Mouse (Mus musculus): Measurements from ENCODE around the gene Gm20388.

Gene Gm20388

GRCm38 (mm10) chr8:121074108-121074847 lies 1163.6 kb downstream of the Gm20388 start:
- no peak for DNase-seq

- DNase-seq: no peak
Measured at GRCm38 (mm10) chr8:121074848-121075145, 1164.2 kb downstream of the Gm20388 start.

GRCm38 (mm10) chr8:121075936-121076335 lies 1165.3 kb downstream of the Gm20388 start:
- DNase-seq: no peak

- DNase-seq: no peak
Measured at GRCm38 (mm10) chr8:121076555-121076954, 1165.9 kb downstream of the Gm20388 start.

- DNase-seq: no peak
Measured at GRCm38 (mm10) chr8:121078721-121079120, 1168.1 kb downstream of the Gm20388 start.

DNA sequence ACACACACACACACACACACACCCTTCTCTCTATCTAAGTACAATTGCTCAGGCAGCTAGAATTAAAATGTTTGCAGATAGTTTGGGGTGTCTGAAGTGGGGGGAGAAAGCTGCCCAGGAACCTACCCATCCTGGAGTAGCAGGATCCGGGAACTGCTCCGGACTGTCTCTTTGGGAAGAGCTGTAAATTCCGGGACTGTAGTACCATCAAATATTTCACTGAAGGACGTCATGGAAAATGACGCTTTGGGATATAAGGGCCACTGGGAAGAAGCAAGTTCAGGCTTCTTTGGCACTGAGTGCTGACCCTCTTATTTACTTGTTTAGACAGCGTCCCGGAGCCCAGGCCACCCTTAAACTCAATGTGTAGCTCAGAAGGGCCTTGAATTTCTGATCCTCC lies 1168.6 kb downstream of the Gm20388 start:
- DNase-seq: no peak

DNA sequence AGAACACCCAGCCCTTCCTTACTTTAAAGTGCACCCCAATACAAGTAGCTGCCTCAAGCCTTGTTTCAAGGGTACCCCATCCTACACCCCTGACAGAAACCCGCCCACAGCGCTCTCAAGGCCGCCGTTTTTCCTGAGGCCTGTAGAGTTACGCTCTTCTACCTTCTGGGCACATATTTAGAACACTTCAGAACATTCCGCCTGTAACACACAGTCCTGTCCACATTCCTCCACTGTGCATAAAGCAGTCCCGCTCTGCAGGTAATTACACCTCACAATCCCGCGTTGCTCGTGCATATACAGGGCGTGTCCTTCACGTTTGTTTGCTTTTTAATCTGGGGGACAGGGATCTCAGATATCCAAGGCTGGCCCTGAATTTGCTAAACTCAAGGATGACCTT lies 1169.3 kb downstream of the Gm20388 start:
- no peak for DNase-seq

GRCm38 (mm10) chr8:121080361-121081090 lies 1169.9 kb downstream of the Gm20388 start:
- no peak for DNase-seq

DNA sequence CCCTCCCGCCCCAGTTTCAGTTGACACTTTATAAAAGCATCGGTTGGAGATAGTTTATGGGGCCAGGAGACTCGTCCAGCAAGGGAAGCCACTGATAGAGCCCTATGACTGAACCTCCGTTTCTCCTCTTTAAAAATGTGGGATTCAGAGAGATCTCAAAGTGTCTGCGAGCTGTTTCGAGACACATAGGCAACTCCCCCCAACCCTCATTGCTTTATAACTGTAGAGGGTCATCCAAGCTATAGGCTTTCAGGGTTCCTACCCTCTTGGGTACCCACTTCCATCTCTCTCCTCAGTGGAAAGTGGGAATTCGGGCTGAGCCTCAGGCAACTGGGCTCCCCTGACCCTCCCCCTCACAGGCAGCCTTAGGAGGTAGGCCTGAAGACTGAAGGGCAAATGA lies 1170.8 kb downstream of the Gm20388 start:
- DNase-seq: no peak

DNA sequence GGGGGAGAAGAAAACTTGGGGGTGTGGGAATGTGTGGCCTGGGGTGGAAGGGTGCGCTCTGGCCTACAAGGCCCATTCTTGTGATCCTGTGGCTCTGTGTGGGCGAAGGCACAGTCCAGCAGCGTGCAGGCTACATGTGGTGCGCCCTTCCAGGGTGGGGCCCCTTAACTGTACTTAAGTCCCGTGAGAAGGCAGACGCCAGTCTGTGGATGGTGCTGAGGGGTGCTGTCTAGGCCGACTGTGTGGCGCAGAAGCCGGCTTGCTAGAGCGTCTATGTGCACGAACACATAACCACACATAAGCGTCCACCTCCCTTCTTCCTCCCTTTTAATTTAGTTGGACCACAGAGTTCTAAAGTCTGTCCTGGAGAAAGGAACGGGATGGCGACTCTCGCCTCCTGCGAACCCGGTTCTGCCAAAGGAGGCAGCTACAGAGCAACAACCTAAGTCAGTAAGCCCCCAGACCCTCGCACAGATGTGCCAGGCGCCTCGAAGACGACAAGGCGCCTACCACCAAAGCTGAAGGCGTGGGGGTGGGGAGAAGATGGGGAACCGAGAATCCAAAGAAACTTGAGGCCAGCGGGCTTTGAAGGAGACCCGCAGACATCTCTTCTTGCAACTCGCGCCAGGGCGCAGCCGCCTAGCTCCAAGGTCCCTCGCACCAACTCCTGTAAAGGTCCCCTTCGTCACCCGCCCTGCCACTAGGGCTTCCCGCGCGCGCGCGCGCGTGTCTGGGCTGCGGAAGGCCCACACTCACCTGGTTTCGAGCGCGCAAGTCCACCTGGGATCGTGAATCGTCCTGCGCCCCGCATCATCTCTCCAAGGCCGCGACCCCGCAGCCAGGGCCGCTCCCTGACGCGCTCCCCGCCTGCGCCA lies 1171.8 kb downstream of the Gm20388 start:
- no peak for DNase-seq

DNA sequence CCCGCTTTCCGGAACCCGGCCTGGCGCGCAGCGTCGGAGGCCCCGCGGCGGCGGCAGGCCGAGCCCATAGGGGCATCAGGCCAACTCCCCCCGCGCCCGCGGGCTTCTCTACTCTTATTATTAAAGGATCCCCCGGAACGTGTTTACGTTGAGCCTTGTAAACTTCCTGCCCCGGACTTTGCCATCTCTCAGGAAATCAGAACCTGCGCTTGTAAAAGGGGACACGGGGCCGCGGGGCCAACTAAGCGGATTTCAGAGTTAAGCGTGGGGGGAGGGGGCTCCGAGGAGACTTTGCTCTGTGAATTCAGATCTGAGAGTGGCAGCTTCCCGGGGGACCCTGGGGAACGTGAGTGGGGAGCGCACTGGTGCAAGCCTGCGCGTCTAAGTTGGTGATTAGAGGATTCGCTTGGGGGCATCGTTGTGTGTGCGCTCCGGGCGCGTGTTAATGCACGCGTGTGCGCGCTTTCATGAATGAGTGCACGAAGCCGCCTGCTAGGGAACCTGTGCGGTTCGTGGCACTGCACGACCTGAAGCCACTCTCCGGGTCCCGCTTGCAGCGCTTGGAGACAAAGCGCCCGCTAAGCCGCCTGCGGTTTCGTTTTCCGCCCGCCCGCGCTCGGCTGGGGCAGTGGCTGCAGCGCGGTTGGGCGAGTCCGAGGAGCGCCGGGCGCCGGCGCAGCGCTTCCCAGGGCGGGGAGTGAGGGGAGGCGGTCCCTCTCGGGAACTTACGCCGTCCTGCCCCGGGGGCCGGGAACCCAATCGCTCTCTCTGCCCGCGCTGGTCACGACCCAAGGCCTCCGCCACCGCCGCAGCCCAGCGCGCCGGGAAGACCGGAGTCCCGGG lies 1172.7 kb downstream of the Gm20388 start:
- no peak for DNase-seq

DNA sequence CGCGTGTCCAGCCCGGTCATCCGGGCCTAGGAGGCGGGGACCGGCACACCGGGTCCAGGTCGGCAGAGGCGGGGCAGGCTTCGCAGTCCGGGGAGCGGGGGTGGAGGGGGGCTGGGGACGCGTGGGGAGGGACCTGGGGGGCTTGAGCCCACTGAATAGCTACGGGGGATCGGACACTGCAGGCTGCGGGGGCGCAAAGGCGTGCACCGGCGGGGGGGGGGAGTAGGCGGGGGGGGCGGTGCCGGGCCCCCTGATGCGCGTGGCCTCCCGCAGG lies 1173.2 kb downstream of the Gm20388 start:
- no peak for DNase-seq

DNA sequence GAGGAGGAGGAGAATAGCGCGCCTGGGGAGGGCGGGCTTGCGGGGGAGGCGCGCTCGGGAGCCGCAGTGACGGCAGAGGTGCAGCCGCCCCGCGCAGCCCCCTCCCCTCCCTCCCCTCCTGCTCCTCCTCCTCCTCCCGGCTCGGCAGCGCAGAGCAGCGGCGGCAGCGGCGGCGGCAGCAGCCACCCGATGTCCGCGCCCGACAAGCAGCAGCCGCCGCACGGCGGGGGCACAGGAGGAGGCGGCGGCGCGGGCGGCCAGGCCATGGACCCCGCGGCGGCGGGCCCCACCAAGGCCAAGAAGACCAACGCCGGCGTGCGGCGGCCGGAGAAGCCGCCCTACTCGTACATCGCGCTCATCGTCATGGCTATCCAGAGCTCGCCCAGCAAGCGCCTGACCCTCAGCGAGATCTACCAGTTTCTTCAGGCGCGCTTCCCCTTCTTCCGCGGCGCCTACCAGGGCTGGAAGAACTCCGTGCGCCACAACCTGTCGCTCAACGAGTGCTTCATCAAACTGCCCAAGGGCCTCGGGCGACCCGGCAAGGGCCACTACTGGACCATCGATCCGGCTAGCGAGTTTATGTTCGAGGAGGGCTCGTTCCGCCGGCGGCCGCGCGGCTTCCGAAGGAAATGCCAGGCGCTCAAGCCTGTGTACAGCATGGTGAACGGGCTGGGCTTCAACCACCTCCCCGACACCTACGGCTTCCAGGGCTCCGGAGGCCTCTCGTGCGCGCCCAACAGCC lies 1173.7 kb downstream of the Gm20388 start, which contains the start of gene Foxf1:
Foxf1 (plus strand) TSS at position 177 of the 742 bp plus-strand sequence.
- no peak for DNase-seq

- DNase-seq: no peak
Measured at GRCm38 (mm10) chr8:121085011-121085410, 1174.4 kb downstream of the Gm20388 start.

DNA sequence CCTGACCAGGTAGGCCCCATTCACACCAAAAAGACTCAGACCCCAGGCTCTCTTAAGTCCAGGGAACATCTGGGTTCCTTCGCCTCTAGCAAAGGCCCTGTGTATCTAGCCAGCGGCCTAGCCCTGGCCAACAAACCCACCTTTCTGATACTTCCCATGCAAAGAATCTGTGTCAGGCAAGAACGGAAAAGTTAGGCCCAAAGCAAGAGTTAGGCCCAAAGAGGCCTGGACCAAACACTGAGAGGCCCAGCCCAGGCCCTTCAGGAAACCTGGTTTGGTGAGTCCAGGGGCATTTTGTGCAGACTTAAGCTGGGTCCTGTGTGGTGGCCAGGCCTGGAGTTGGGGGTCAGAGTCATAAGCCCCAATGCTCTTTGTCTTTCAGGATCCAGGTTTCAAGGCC lies 1174.9 kb downstream of the Gm20388 start:
- no peak for DNase-seq

- DNase-seq: no peak
Measured at GRCm38 (mm10) chr8:121086004-121086900, 1175.6 kb downstream of the Gm20388 start.

DNA sequence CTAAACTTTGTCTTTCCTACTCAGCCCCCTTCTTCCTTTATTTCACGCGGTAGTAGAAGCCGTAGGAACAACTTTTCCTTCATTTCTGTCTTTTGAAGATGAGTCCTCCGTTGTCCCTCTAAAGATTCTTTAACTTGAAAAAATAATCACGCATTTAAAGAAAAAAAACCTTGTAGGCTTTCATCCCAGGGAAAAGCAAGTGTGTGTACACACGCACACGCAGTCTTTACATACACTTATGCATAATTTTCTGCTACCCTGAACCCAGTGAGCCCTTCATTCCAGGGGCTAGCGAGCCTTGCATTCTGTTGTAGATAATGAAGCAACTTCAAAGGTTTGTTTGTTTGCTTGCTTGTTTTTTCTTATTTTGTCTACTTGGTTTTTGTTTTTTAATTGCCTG lies 1177.6 kb downstream of the Gm20388 start:
- DNase-seq: no peak

DNA sequence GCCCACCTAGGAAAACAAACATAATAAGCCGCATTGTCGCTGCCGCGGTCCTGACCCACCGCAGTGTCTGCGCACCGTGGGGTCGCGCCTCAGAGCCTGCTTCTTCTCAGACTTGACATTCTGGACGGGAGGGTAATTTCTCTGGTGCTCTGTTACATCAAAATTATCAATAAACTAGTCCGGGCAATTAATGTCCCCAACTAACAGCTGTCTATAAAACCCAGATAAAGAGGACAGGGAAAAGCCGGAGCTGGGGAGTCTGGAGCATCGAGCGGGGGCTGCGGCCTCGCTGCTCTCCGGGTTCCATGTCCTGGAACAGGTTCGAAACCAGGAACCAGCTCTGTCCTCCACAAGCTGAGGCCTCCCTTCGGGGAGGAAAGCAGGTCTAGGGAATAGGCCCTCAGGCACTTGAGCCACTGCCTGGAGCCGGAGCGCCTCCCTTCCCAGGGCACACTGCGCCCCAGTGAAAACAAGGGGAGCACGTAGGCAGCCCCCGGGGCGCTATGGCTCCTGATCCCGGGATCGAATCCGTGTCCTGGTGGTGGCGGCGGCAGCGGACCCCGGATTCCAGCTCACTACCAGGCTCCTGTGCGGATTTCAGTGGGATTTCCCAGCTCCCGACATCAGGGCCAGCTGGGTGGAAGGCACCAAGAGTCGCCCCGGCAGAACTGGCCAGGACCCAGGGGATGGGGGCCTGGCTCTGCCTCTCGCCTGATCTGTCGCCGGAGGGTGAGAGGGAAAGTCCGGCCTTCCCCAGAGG lies 1178.4 kb downstream of the Gm20388 start:
- DNase-seq: no peak

DNA sequence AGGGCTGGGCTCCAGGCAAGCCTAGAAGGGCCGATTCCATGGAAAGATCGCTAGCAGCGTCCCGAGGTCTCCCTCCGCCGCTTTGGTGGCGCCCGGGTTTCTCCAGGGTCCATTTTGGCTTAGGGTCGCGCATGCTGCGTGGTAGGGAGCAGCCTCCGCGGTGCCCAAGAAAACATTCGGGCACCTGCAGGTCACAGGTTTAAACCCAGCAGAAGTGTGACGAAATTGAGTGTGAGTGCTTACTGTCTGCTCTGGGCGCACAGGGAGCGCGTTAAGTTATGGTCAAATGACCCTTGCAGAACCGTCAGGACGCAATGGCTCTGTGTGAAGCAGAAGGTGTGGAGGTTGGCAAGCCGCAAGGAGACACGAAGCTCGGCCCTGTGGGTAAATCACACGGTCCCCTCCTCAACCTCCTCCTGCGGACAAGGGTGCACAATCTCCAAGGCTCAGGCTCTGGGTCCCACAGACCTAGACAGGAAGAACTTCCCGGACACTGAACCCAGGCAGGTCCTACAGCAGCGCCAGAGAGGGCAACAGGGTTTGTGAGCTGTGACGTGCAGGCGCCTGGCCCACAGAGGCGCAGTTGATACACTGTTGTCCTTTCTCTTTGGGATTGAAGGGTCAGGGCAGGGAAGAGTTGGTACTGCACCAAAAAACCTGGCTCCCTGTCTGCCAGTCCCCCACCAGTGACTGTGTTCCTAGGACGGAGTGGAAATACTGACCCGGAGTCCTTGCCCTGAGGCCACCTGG lies 1179.2 kb downstream of the Gm20388 start:
- no peak for DNase-seq
